Mouse (Mus musculus) cerebellum, adult 2 months (tissue): ENCODE measurements at regions not wholly inside any gene's neighbourhood (a gene's known extent, or its start where the extent isn't known, plus 50 kb on each side); places are given as distances from the start of the nearest gene placed in this dataset.

ENCODE experiments used
- CTCF ChIP-seq: fragments of 200-500 bp; IDR thresholded peaks from 2 replicates; pipeline ENCODE4 v1.5.1; 2011; ENCODE audit warnings: low read depth, mild to moderate bottlenecking, control low read depth, low read length, moderate library complexity, borderline replicate concordance; ENCODE audit not compliant: insufficient read depth
- POLR2A ChIP-seq: fragments of 200-500 bp; IDR thresholded peaks from 2 replicates; pipeline ENCODE4 v1.6.1; 2011; ENCODE audit warnings: low read length, control low read depth, borderline replicate concordance; ENCODE audit not compliant: insufficient read depth

DNA sequence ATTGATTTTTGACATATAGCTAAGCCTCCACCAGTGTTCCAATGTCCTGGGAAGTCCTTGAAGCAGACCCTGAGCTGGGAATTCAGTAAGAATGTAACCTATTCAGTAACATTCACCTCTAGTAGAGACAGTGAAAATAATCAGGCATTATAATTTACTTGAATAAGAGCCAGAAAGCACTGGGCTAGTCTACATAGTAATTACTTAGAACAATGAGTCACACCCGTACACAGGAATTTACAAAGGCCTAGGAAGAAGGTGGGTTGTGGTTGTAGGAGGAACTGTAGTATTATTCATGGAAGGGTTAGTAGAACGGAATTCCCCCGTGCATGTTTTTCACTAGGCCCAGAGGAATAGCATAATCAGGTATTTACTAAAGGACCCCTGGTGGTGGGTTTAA, 106.3 kb upstream of the Ddhd1 start:
- no peak for TF ChIP-seq POLR2A
- TF ChIP-seq CTCF = no peak
